Mouse (Mus musculus) cortical plate, adult 2 months (tissue): ENCODE results near the gene Ern1.

Experiments
- CTCF ChIP-seq: fragments of 200-500 bp; IDR thresholded peaks from 2 replicates; pipeline ENCODE4 v1.5.1; 2011; ENCODE audit warnings: mild to moderate bottlenecking, control low read depth, low read length; ENCODE audit not compliant: insufficient read depth; ENCODE audit errors: extremely low read depth
- POLR2A ChIP-seq: fragments of 200-500 bp; IDR thresholded peaks from 2 replicates; pipeline ENCODE4 v1.6.1; 2011; ENCODE audit warnings: mild to moderate bottlenecking, low read length, control low read depth; ENCODE audit not compliant: insufficient read depth; ENCODE audit errors: extremely low read depth

DNA sequence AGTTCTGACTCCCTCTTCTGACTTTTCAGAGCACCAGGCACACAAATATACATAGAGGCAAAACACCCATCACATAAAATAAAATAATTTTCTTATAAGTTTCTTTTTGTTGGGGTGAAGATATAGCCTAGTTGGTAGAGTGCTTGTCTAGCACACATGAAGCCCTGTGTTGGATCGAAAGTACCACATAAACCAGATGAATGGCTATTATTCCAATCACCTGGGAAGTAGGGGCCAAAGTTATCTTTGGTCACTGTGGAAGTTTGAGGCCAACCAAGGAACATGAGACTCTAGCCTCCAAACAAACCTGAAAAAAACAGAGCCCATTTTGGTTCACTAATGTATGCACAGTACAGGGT lies 22.1 kb downstream of the Ern1 start:
- TF ChIP-seq POLR2A, result no peak
- TF ChIP-seq CTCF, result no peak
